Mouse (Mus musculus) midbrain, embryonic 11.5 days (tissue): ENCODE measurements around the gene Prtn3. TPM values are rescaled to one million over a fixed set of nuclear protein-coding genes. Genes with fewer than 3 reads are reported as not detected.
"Not testable (repeated sequence)": the region's sequence is repeated elsewhere in the genome, so short reads cannot be mapped to it uniquely, and the experiment has no call there.

ENCODE experiments used
- ATAC-seq: fragments of 200-750 bp; cut with Nextera tagmentation; 2 replicates; pipeline ENCODE4 v1.8.0; 2017; ENCODE audit warnings: moderate TSS enrichment, moderate library complexity; ENCODE audit not compliant: low FRiP score
- DNase-seq: peaks from one replicate; pipeline ENCODE4 v3.0.0; 2015; ENCODE audit warnings: low spot score; ENCODE audit errors: missing footprints
- H3K27ac ChIP-seq: fragments of 300-500 bp; sonication (generic); 2 replicates; pipeline ENCODE4 v1.5.1; 2014; ENCODE audit warnings: low read depth, low read length
- H3K27me3 ChIP-seq: fragments of 300-500 bp; sonication (generic); 2 replicates; pipeline ENCODE4 v1.6.1; 2014; ENCODE audit warnings: mild to moderate bottlenecking, low read length, moderate library complexity, mixed read lengths; ENCODE audit not compliant: control insufficient read depth, insufficient read depth
- H3K36me3 ChIP-seq: fragments of 300-500 bp; sonication (generic); 2 replicates; pipeline ENCODE4 v1.6.1; 2014; ENCODE audit warnings: mild to moderate bottlenecking, low read length, moderate library complexity, mixed read lengths; ENCODE audit not compliant: control insufficient read depth, insufficient read depth
- H3K4me1 ChIP-seq: fragments of 300-500 bp; sonication (generic); 2 replicates; pipeline ENCODE4 v1.6.1; 2014; ENCODE audit warnings: low read length; ENCODE audit not compliant: control insufficient read depth, insufficient read depth
- H3K4me2 ChIP-seq: fragments of 300-500 bp; sonication (generic); 2 replicates; pipeline ENCODE4 v1.6.1; 2014; ENCODE audit warnings: mild to moderate bottlenecking, moderate library complexity
- H3K4me3 ChIP-seq: fragments of 300-500 bp; sonication (generic); 2 replicates; pipeline ENCODE4 v1.5.1; 2014; ENCODE audit warnings: low read depth, low read length
- H3K9ac ChIP-seq: fragments of 300-500 bp; sonication (generic); 2 replicates; pipeline ENCODE4 v1.6.1; 2014; ENCODE audit warnings: low read length
- H3K9me3 ChIP-seq: fragments of 300-500 bp; sonication (generic); 2 replicates; pipeline ENCODE4 v1.6.1; 2016; ENCODE audit warnings: low read length; ENCODE audit not compliant: control insufficient read depth
- WGBS: fragments of 180-500 bp; shearing (Covaris S2); extraction: QIAGEN DNeasy Blood & Tissue Kit; methylation state at CpG from one replicate; pipeline ENCODE4 v1.1.7; 2014; 5-methylcytosine and 5-hydroxymethylcytosine counted together
- polyA plus RNA-seq: library from polyadenylated mRNA; unstranded; fragments of >200 nt; fragmentation: Nextera tagmentation; extraction: Ambion mirVana; gene quantifications from 2 replicates; pipeline ENCODE4 v1.2.1, GENCODE M21; 2014

Gene Prtn3
- polyA plus RNA-seq, 1 experiment from 2014 or later, result 11.9 TPM

DNA sequence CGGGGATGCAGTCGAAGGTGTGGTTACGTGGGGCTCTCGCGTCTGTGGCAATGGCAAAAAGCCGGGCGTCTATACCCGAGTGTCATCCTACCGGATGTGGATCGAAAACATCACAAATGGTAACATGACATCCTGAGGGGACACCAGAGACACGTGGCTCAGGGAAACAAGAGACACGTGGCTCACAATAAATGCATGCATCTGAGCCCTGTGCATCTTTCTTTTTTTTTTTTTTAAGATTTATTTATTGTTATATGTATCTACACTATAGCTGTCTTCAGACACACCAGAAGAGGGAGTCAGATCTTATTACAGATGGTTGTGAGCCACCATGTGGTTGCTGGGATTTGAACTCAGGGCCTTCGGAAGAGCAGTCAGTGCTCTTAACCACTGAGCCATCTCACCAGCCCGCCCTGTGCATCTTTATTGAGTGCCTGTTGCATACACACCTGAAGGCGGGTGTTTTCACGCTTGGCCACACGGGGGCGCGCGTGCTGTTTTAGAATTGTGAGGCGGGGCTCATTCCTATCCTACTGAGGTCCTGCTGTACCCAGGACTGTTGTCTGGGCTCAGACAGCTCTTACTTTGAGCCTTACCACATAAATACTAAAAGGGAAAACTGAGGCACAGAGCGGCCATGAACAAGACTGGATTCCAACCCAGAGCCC is 18.3 kb downstream of the Prtn3 start:
- H3K27me3 ChIP-seq, H3K4me2 ChIP-seq, H3K9ac ChIP-seq, H3K4me3 ChIP-seq, H3K4me1 ChIP-seq, H3K36me3 ChIP-seq, H3K27ac ChIP-seq, H3K9me3 ChIP-seq: not testable (repeated sequence)
- DNase-seq (peak; percentile 99), ATAC-seq (peak; percentile 61)
- WGBS, result 44% methylated on average over 22 of the region's 22 CpGs

GRCm38 (mm10) chr10:79896306-79896705 is 22.0 kb downstream of the Prtn3 start:
- Histone ChIP-seq H3K27ac (no peak overlapping the region), H3K4me2 (no peak overlapping the region), H3K4me1 (peaks cover 8% of the 10 kb centered on the region), H3K27me3 (peaks cover 2% of the 10 kb centered on the region; the same call in 1 of the 2 replicates), H3K9ac (no peak overlapping the region), H3K4me3 (no peak overlapping the region), H3K36me3 (peaks cover 6% of the 10 kb centered on the region; the same call in 1 of the 2 replicates), H3K9me3 (no peaks in the 10 kb centered on the region)
- ATAC-seq (no peak), DNase-seq (no peak)
- WGBS, result 96% methylated on average over 16 of the region's 16 CpGs

- Histone ChIP-seq H3K4me1 (peaks cover 13% of the 10 kb centered on the region), H3K27ac (no peak overlapping the region), H3K4me2 (no peak overlapping the region), H3K9me3 (no peaks in the 10 kb centered on the region), H3K4me3 (no peak overlapping the region), H3K27me3 (peaks cover 2% of the 10 kb centered on the region; the same call in 1 of the 2 replicates), H3K9ac (no peak overlapping the region), H3K36me3 (peaks cover 6% of the 10 kb centered on the region; the same call in 1 of the 2 replicates)
- ATAC-seq, result no peak
- WGBS, result 85% methylated on average over 13 of the region's 13 CpGs
- DNase-seq, result no peak
These were observed 22.5 kb downstream of the Prtn3 start for GRCm38 (mm10) chr10:79896814-79897213.

DNA sequence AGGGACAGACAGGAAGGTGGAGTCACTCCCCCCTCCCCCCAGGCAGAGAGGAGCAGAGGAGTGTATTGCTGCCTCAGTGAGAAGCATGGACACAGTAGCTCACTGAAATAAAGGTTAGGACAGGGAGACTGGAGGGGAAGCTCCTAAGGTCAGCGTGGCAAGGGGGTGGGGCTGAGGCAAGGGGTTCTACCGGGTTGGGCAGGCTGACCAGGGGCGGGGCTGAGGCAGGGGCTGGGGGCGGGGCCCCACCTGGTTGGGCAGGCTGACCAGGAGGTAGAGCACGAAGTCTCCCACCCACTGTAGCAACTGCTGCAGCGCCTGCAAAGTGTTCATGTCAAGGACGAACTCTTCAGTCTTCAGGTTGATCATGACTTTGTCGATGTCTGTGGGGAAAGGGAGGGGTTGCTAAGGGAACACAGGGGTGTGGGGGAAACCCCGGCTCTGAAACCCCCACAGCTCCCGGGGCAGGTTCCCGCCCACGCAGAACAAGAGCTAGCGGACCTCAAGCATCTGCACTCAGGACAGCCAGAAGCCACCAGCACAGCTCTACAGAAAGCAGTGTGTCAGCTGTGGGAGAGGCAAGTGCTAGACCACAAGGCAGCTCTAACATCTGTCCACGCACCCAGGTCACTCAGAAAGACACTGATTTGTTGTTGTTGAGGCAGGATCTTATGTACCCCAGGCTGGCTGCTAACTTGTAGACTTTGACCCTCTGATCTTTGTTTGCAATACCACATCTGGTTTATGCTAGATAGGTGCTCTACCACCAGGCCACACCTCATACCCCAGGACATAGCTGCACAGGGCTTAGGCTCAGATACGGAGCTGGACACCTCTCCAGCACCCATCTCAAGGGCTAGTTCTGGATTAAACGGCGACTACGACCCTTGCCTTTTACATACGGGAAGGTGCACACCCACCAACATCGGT is 23.3 kb downstream of the Prtn3 start:
- no peaks in the 10 kb centered on the region for H3K9me3 ChIP-seq
- peaks cover 13% of the 10 kb centered on the region for H3K4me1 ChIP-seq
- peaks cover 6% of the 10 kb centered on the region for H3K36me3 ChIP-seq
- no peak for ATAC-seq
- H3K27me3 ChIP-seq, result peaks cover 2% of the 10 kb centered on the region; the same call in 1 of the 2 replicates
- H3K4me2 ChIP-seq, result no peak overlapping the region
- H3K4me3 ChIP-seq, result no peak overlapping the region
- no peak overlapping the region for H3K9ac ChIP-seq
- H3K27ac ChIP-seq, result no peak overlapping the region
- DNase-seq, result no peak
- WGBS, result 55% methylated on average over 20 of the region's 20 CpGs

DNA sequence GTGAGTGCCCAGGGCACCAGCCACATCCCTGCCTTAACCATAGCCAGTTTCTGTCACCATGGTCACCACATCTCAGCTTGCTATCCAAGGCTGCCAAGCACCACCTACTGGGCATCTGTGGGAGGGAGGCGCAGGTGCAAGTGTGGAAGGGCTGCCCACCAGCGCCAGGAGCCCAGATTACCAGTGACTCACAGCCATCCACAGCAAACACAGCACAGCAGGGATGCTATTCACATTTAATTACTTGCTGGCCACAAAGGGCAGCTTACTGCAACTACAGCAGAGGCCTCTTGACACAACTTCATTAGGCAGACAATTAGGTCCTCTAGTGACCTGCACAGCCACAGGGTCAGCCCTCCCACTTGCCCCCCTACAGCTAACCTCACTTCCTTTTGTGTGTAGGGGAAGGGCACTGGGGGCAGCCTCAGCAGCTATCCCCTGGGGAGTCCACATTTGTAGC is 26.7 kb downstream of the Prtn3 start:
- H3K36me3 ChIP-seq, result peaks cover 9% of the 10 kb centered on the region
- H3K27ac ChIP-seq, result no peak overlapping the region
- WGBS, result 12% methylated on average over 2 of the region's 2 CpGs
- no peak overlapping the region for H3K9ac ChIP-seq
- H3K4me2 ChIP-seq, result no peak overlapping the region
- ATAC-seq, result peak; percentile 47
- peaks cover 2% of the 10 kb centered on the region; the same call in 1 of the 2 replicates for H3K27me3 ChIP-seq
- no peak overlapping the region for H3K4me3 ChIP-seq
- H3K4me1 ChIP-seq, result peaks cover 13% of the 10 kb centered on the region
- H3K9me3 ChIP-seq, result no peaks in the 10 kb centered on the region
- no peak for DNase-seq

GRCm38 (mm10) chr10:79906712-79907111 is 32.4 kb downstream of the Prtn3 start:
- WGBS, result 92% methylated on average over 9 of the region's 9 CpGs
- Histone ChIP-seq H3K9ac (no peak overlapping the region), H3K9me3 (no peaks in the 10 kb centered on the region), H3K27me3 (no peaks in the 10 kb centered on the region), H3K4me2 (no peak overlapping the region), H3K36me3 (peaks cover 13% of the 10 kb centered on the region), H3K27ac (no peak overlapping the region), H3K4me3 (no peak overlapping the region), H3K4me1 (peaks cover 9% of the 10 kb centered on the region)
- DNase-seq (no peak), ATAC-seq (no peak)

DNA sequence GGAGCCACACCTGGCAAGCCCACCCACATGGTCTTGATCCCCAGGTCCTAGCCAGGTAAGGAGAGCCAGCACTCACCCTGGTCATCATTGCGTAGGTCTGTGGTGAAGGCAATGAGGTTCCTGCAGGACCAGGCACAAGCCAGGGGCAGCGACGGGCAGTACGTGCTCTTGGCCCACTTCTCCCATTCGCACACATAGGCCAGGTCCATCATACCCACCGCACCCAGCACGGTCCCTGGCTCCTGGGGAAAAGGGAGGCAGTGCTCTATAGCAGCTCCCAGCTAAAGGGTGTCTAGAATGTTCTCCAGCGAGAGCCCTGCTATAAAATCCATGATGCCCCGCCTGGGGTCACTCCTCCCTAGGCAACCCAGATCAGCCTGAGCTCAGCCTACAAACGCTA is 33.1 kb downstream of the Prtn3 start:
- no peak overlapping the region for H3K4me2 ChIP-seq
- H3K27ac ChIP-seq, result no peak overlapping the region
- H3K4me1 ChIP-seq, result peaks cover 8% of the 10 kb centered on the region
- H3K4me3 ChIP-seq, result no peak overlapping the region
- 94% methylated on average over 10 of the region's 10 CpGs for WGBS
- ATAC-seq (no peak), DNase-seq (no peak)
- no peaks in the 10 kb centered on the region for H3K9me3 ChIP-seq
- H3K27me3 ChIP-seq, result no peaks in the 10 kb centered on the region
- H3K9ac ChIP-seq, result no peak overlapping the region
- peaks cover 13% of the 10 kb centered on the region for H3K36me3 ChIP-seq

DNA sequence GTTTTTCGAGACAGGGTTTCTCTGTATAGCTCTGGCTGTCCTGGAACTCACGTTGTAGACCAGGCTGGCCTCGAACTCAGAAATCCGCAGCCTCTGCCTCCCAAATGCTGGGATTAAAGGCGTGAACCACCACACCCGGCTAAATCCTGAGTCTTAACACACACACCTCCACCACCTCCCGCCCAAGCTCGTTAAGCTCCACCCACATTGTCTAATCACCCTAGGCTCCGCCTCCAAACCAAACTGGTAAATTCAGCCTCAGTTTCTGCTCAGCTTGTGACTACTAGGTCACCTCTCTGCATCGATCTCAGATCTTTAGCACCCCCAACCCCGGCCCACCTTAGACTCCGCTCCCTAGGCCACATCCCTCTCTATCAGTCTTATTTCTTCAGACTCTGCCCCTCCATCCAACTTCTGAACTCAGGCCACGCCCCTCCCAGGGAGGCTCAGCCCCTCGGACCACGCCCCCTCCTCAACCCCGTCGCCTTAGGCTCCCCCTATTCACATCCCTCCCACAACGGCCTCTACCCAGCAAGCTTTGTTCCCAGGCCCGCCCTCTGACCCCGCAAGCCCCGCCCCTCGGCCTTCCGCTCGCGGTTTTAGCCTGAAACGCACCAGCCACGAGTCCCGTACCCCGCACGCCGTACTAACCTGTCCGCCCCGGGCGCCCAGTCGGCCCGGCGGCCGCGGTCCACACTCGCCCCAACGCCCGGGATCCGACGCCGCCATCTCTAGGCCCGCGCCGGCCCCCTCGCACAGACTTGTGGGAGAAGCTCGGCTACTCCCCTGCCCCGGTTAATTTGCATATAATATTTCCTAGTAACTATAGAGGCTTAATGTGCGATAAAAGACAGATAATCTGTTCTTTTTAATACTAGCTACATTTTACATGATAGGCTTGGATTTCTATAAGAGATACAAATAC is 34.2 kb downstream of the Prtn3 start, which contains the start of gene Med16:
Med16 (minus strand) TSS at position 757 of the 925 bp plus-strand sequence.
- H3K36me3 ChIP-seq, result peaks cover 13% of the 10 kb centered on the region; the same call in 1 of the 2 replicates

More for the DNA sequence above, 34.2 kb downstream of the Prtn3 start, which contains the start of gene Med16:
- peaks cover 8% of the 10 kb centered on the region for H3K4me1 ChIP-seq
- WGBS, result 2% methylated on average over 52 of the region's 52 CpGs
- DNase-seq (peak; percentile 99), ATAC-seq (peak; percentile 95)
- peak within 1 kb of the TSS; percentile 39 for H3K4me2 ChIP-seq
- H3K27ac ChIP-seq, result peak within 1 kb of the TSS; percentile 95
- peak within 1 kb of the TSS; percentile 76 for H3K4me3 ChIP-seq
- H3K9ac ChIP-seq, result peak within 1 kb of the TSS; percentile 98
- no peaks in the 10 kb centered on the region for H3K27me3 ChIP-seq
- H3K9me3 ChIP-seq, result no peaks in the 10 kb centered on the region
